Mouse (Mus musculus) cortical plate, adult 2 months (tissue): ENCODE measurements around the gene Aak1. TPM values are rescaled to one million over a fixed set of nuclear protein-coding genes. Genes with fewer than 3 reads are reported as not detected.
A peak's percentile ranks its signal among the peaks of the same experiment; 100 is the strongest.

Source experiments
- H3K27ac ChIP-seq: fragments of 200-500 bp; 2 replicates; pipeline ENCODE4 v1.5.1; 2012; ENCODE audit warnings: low read length, control low read depth, inconsistent platforms; ENCODE audit not compliant: insufficient read depth
- H3K4me1 ChIP-seq: fragments of 200-500 bp; 2 replicates; pipeline ENCODE4 v1.6.1; 2011; ENCODE audit warnings: low read length; ENCODE audit not compliant: control insufficient read depth, insufficient read depth
- H3K4me3 ChIP-seq: fragments of 200-500 bp; 2 replicates; pipeline ENCODE4 v1.5.1; 2011; ENCODE audit warnings: mild to moderate bottlenecking, low read length, control low read depth; ENCODE audit not compliant: insufficient read depth
- CTCF ChIP-seq: fragments of 200-500 bp; IDR thresholded peaks from 2 replicates; pipeline ENCODE4 v1.5.1; 2011; ENCODE audit warnings: mild to moderate bottlenecking, control low read depth, low read length; ENCODE audit not compliant: insufficient read depth; ENCODE audit errors: extremely low read depth
- POLR2A ChIP-seq: fragments of 200-500 bp; IDR thresholded peaks from 2 replicates; pipeline ENCODE4 v1.6.1; 2011; ENCODE audit warnings: mild to moderate bottlenecking, low read length, control low read depth; ENCODE audit not compliant: insufficient read depth; ENCODE audit errors: extremely low read depth
- polyA plus RNA-seq: library from polyadenylated mRNA; depleted of rRNA; stranded (reverse); fragments of >200 nt; gene quantifications from 2 replicates; pipeline ENCODE4 v1.2.3, GENCODE M21; 2012

Gene Aak1
- polyA plus RNA-seq, 1 experiment = 152 TPM

- H3K4me1 ChIP-seq = no peaks in the 10 kb centered on the region
- TF ChIP-seq CTCF (no peak), POLR2A (no peak)
- no peak overlapping the region for H3K27ac ChIP-seq
- H3K4me3 ChIP-seq = no peak overlapping the region
Observed at GRCm38 (mm10) chr6:86939797-86940196, 90.5 kb downstream of the Aak1 start.

- no peak overlapping the region for H3K27ac ChIP-seq
- TF ChIP-seq POLR2A (no peak), CTCF (no peak)
Observed at GRCm38 (mm10) chr6:86940966-86941365, 91.6 kb downstream of the Aak1 start.

GRCm38 (mm10) chr6:86947100-86947499 lies 97.8 kb downstream of the Aak1 start:
- no peak for TF ChIP-seq CTCF
- TF ChIP-seq POLR2A = no peak
- Histone ChIP-seq H3K4me3 (no peak overlapping the region), H3K27ac (no peak overlapping the region), H3K4me1 (peaks cover 5% of the 10 kb centered on the region)

More at GRCm38 (mm10) chr6:86940966-86941365, 91.6 kb downstream of the Aak1 start:
- Histone ChIP-seq H3K4me1 (no peaks in the 10 kb centered on the region; the same call in 1 of the 2 replicates), H3K4me3 (no peak overlapping the region)

- TF ChIP-seq CTCF (no peak), POLR2A (no peak)
- Histone ChIP-seq H3K27ac (no peak overlapping the region), H3K4me3 (no peak overlapping the region), H3K4me1 (peaks cover 5% of the 10 kb centered on the region)
Observed at GRCm38 (mm10) chr6:86948746-86949145, 99.4 kb downstream of the Aak1 start.

- Histone ChIP-seq H3K27ac (no peak overlapping the region), H3K4me1 (peaks cover 6% of the 10 kb centered on the region), H3K4me3 (no peak overlapping the region)
- TF ChIP-seq POLR2A (no peak), CTCF (no peak)
Observed at GRCm38 (mm10) chr6:86950141-86950540, 100.8 kb downstream of the Aak1 start.

GRCm38 (mm10) chr6:86950733-86951255 lies 101.5 kb downstream of the Aak1 start:
- Histone ChIP-seq H3K4me1 (peaks cover 6% of the 10 kb centered on the region), H3K27ac (no peak overlapping the region), H3K4me3 (no peak overlapping the region)
- TF ChIP-seq CTCF (no peak), POLR2A (no peak)

- H3K4me3 ChIP-seq = no peak overlapping the region
- H3K27ac ChIP-seq = peak overlapping the region; percentile 68; the same call in 1 of the 2 replicates
- TF ChIP-seq POLR2A (no peak), CTCF (no peak)
- H3K4me1 ChIP-seq = peaks cover 6% of the 10 kb centered on the region; the same call in 1 of the 2 replicates
Observed at GRCm38 (mm10) chr6:86955741-86956140, 106.4 kb downstream of the Aak1 start.

- peaks cover 6% of the 10 kb centered on the region; the same call in 1 of the 2 replicates for H3K4me1 ChIP-seq
- TF ChIP-seq POLR2A = no peak
- H3K27ac ChIP-seq = peak overlapping the region; percentile 68; the same call in 1 of the 2 replicates
- H3K4me3 ChIP-seq = no peak overlapping the region
Observed at GRCm38 (mm10) chr6:86956206-86956605, 106.9 kb downstream of the Aak1 start.

GRCm38 (mm10) chr6:86959006-86959405 lies 109.7 kb downstream of the Aak1 start:
- no peak overlapping the region for H3K4me3 ChIP-seq
- peaks cover 6% of the 10 kb centered on the region; the same call in 1 of the 2 replicates for H3K4me1 ChIP-seq
- H3K27ac ChIP-seq = no peak overlapping the region
- TF ChIP-seq CTCF (no peak), POLR2A (no peak)

GRCm38 (mm10) chr6:86963987-86964685 lies 114.8 kb downstream of the Aak1 start:
- H3K27ac ChIP-seq = no peak overlapping the region
- TF ChIP-seq POLR2A (no peak), CTCF (no peak)
- H3K4me1 ChIP-seq = peaks cover 3% of the 10 kb centered on the region; the same call in 1 of the 2 replicates
- H3K4me3 ChIP-seq = no peak overlapping the region
